Mouse (Mus musculus) testis, adult 2 months (tissue): ENCODE results near the gene Inhbe.

Experiments
- CTCF ChIP-seq: fragments of 200-500 bp; IDR thresholded peaks from 2 replicates; pipeline ENCODE4 v1.5.1; 2012; ENCODE audit warnings: low read depth, mild to moderate bottlenecking, inconsistent platforms, low read length, moderate library complexity; ENCODE audit not compliant: control insufficient read depth, insufficient read depth, insufficient replicate concordance
- POLR2A ChIP-seq: fragments of 200-500 bp; IDR thresholded peaks from 2 replicates; pipeline ENCODE4 v1.6.1; 2012; ENCODE audit warnings: low read depth, mild to moderate bottlenecking, inconsistent platforms, low read length, moderate library complexity; ENCODE audit not compliant: control insufficient read depth

- no peak for TF ChIP-seq CTCF
- no peak for TF ChIP-seq POLR2A
Observed at GRCm38 (mm10) chr10:127380767-127381742, 26.8 kb upstream of the Inhbe start.
